Mouse (Mus musculus) midbrain, embryonic 15.5 days (tissue): Measurements from ENCODE around the gene Mtmr10. TPM values are rescaled to one million over a fixed set of nuclear protein-coding genes. Genes with fewer than 3 reads are reported as not detected.

ENCODE experiments used
- ATAC-seq: fragments of 200-750 bp; cut with Nextera tagmentation; replicated peaks from 2 replicates; pipeline ENCODE4 v1.8.0; 2017; ENCODE audit warnings: moderate TSS enrichment
- H3K27ac ChIP-seq: fragments of 300-500 bp; sonication (generic); 2 replicates; pipeline ENCODE4 v1.5.1; 2015; ENCODE audit warnings: mild to moderate bottlenecking, inconsistent platforms
- H3K27me3 ChIP-seq: fragments of 300-500 bp; sonication (generic); replicated peaks from 2 replicates; pipeline ENCODE4 v1.6.1; 2015; ENCODE audit warnings: inconsistent platforms
- H3K36me3 ChIP-seq: fragments of 300-500 bp; sonication (generic); replicated peaks from 2 replicates; pipeline ENCODE4 v1.6.1; 2015; ENCODE audit warnings: inconsistent platforms
- H3K4me1 ChIP-seq: fragments of 300-500 bp; sonication (generic); 2 replicates; pipeline ENCODE4 v1.6.1; 2015; ENCODE audit warnings: inconsistent platforms
- H3K4me2 ChIP-seq: fragments of 300-500 bp; sonication (generic); 2 replicates; pipeline ENCODE4 v1.6.1; 2015; ENCODE audit warnings: inconsistent platforms, mild to moderate bottlenecking, moderate library complexity
- H3K4me3 ChIP-seq: fragments of 300-500 bp; sonication (generic); 2 replicates; pipeline ENCODE4 v1.5.1; 2015; ENCODE audit warnings: mild to moderate bottlenecking, inconsistent platforms
- H3K9ac ChIP-seq: fragments of 300-500 bp; sonication (generic); 2 replicates; pipeline ENCODE4 v1.6.1; 2015; ENCODE audit warnings: mild to moderate bottlenecking, inconsistent platforms
- H3K9me3 ChIP-seq: fragments of 300-500 bp; sonication (generic); 2 replicates; pipeline ENCODE4 v1.6.1; 2016; ENCODE audit warnings: inconsistent platforms
- WGBS: fragments of 180-500 bp; shearing (Covaris S2); methylation state at CpG from one replicate; pipeline ENCODE4 v1.1.7; 2015; ENCODE audit warnings: mixed read lengths; 5-methylcytosine and 5-hydroxymethylcytosine counted together
- polyA plus RNA-seq: library from polyadenylated mRNA; unstranded; fragments of >200 nt; fragmentation: Nextera tagmentation; extraction: Ambion mirVana; gene quantifications from 2 replicates; pipeline ENCODE4 v1.2.1, GENCODE M21; 2015

Mtmr10 gene
- polyA plus RNA-seq, 1 experiment from 2014 or later = 9.5 TPM

DNA sequence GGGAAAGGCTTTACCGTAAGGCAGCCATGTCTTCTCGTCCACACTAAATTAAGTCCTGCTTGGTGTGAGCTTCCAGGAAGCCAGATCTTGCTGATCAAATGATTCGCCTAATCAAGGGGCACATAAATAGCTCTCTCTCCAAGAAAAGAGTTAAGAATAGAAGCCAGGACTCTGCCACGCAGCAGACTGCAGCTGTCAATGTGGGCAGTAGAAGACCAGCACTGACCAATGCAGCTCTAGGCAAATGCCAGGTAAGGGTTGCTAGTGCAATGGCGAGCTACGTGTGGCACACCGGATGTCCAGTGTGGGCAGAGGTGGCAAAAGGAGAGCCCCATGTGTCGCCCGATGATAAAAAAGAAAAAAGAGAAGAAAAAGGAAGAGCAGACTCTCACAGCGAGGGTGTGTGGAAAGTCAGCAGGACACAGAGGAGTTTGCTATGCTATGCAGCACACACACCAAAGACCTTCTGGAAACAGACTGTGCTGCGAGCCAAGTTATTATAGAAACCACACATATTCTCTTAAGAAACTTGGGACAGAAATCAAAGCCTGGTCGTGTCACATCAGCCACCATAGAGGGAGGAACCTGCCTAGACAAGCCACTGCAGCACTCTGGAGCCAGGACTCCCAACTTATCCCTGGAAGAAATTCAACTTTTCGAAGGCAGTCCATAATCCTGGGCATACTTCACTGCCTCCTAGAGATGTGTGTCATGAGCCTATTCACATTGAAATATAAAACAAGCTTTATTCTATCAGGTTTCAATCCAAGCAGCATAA, 21.8 kb upstream of the Mtmr10 start:
- H3K4me3 ChIP-seq = no peak overlapping the region
- H3K4me1 ChIP-seq = no peaks in the 10 kb centered on the region
- H3K27me3 ChIP-seq = no peaks in the 10 kb centered on the region
- no peaks in the 10 kb centered on the region for H3K36me3 ChIP-seq
- no peak overlapping the region for H3K9ac ChIP-seq
- H3K4me2 ChIP-seq = no peak overlapping the region
- 85% methylated on average over 13 of the region's 13 CpGs for WGBS
- ATAC-seq = no peak
- H3K9me3 ChIP-seq = no peaks in the 10 kb centered on the region
- H3K27ac ChIP-seq = no peak overlapping the region

DNA sequence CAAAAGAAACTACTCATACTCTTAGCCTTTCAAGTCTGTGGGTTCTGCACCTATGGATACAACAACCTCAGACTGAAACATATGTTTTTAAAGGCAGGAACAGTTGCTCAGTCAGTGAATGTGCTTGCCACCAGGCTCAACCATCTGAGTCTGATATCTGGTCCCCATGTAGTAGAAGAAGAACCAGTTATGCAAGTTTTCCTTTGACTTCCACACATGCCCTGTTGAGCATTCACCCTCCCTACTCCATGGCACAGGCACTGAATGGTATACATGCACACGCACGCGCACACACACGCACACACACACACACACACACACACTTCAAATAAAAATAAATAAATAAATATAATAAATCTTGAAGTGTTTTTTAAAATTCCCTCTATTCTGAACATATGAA, 20.9 kb upstream of the Mtmr10 start:
- Histone ChIP-seq H3K9ac (no peak overlapping the region), H3K4me1 (no peaks in the 10 kb centered on the region), H3K4me2 (no peak overlapping the region), H3K4me3 (no peak overlapping the region), H3K27me3 (no peaks in the 10 kb centered on the region), H3K9me3 (no peaks in the 10 kb centered on the region), H3K27ac (no peak overlapping the region), H3K36me3 (no peaks in the 10 kb centered on the region)
- 96% methylated on average over 4 of the region's 4 CpGs for WGBS
- ATAC-seq = no peak

DNA sequence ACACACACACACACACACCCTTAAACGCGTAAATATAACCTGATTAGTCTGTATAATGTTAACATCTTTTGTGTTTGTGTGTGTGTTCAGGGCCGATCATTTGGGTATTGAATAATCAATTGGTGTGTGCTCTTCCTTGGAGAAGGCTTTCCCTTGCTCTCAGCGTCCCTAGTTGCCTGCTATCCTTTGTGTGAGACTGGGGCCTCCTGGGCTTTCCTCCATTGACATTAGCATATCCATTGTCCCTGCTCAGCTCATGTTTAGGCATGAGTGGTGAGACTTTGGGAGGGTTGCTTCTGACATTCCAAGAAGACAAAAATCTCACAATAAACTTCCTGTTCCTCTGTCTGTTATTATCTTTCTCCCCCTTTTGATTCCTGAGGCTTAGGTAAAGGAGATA, 15.5 kb upstream of the Mtmr10 start:
- Histone ChIP-seq H3K9me3 (no peaks in the 10 kb centered on the region), H3K36me3 (no peaks in the 10 kb centered on the region), H3K27me3 (no peaks in the 10 kb centered on the region), H3K4me3 (no peak overlapping the region), H3K9ac (no peak overlapping the region), H3K4me2 (no peak overlapping the region), H3K27ac (peak overlapping the region; percentile 51), H3K4me1 (no peaks in the 10 kb centered on the region)
- WGBS = 0% methylated on average over 4 of the region's 4 CpGs
- ATAC-seq = peak; percentile 88

DNA sequence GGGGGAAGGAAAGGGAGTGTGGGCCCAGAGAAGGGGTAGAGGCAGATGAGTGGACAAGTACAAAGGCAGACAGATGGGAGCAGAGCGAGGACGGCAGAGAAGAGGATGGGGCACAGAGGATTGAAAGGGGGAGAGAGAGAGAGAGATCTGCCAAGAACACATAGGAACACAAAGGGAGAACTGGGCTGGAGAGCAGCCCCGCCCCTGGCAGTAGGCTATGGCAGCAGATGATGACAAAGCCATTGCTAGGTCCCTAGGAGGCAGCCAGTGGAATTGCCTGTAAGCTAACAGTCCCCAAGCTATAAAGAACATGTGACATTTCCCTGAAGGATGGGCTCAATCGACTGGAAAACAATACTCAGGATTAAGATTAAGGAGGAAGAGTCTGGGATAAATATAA, 11.9 kb upstream of the Mtmr10 start:
- Histone ChIP-seq H3K27ac (no peak overlapping the region), H3K27me3 (no peaks in the 10 kb centered on the region), H3K36me3 (no peaks in the 10 kb centered on the region), H3K9me3 (no peaks in the 10 kb centered on the region), H3K9ac (no peak overlapping the region), H3K4me3 (no peak overlapping the region), H3K4me1 (no peaks in the 10 kb centered on the region), H3K4me2 (no peak overlapping the region)
- no peak for ATAC-seq
- 41% methylated on average over 4 of the region's 4 CpGs for WGBS

DNA sequence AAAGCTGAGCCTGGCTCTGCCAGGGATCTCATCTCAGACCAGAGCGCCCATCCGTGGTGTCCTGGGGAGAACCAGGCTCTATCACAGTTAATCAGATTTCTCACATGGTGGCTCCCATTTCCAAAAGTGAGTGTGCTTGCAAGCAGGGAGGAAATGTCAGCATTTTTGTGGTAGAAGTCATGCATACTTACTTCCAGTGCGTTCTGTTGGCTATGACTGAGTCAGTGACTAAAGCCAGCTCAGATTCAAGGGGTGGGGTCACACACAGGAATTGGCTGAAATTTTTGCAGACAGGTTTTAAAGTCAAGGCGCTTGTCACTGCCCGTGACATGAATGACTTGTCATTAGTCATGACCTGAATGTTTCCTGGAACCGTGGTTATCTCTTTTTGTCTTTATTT, 10.5 kb upstream of the Mtmr10 start:
- Histone ChIP-seq H3K27me3 (no peaks in the 10 kb centered on the region), H3K4me3 (no peak overlapping the region), H3K9ac (no peak overlapping the region), H3K27ac (no peak overlapping the region), H3K4me1 (no peaks in the 10 kb centered on the region), H3K4me2 (no peak overlapping the region), H3K9me3 (no peaks in the 10 kb centered on the region), H3K36me3 (no peaks in the 10 kb centered on the region)
- WGBS = 54% methylated on average over 6 of the region's 6 CpGs
- ATAC-seq = no peak

DNA sequence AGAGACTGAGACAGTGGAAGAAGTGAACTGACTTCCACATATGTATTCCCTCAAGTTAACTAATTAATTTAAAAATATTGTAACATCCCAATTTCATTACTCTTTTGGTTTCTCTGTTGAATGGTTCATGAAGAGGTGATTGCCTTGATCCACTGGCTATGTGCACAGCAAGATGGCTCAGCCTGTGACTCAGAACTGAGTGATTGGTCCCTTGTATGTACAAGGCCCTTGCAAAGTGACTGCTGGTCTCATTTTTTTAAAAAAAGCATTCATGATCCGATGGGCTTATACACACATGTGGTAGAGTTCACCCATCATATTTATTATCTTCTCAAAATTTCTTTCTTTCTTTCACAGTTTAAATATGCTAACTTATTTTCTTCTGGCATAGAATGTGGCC, 8.9 kb upstream of the Mtmr10 start:
- ATAC-seq = no peak
- Histone ChIP-seq H3K4me1 (no peaks in the 10 kb centered on the region), H3K9ac (no peak overlapping the region), H3K36me3 (no peaks in the 10 kb centered on the region), H3K27me3 (no peaks in the 10 kb centered on the region), H3K4me3 (no peak overlapping the region), H3K4me2 (no peak overlapping the region), H3K27ac (no peak overlapping the region), H3K9me3 (no peaks in the 10 kb centered on the region)
- WGBS = 93% methylated on average over 1 of the region's 1 CpGs

DNA sequence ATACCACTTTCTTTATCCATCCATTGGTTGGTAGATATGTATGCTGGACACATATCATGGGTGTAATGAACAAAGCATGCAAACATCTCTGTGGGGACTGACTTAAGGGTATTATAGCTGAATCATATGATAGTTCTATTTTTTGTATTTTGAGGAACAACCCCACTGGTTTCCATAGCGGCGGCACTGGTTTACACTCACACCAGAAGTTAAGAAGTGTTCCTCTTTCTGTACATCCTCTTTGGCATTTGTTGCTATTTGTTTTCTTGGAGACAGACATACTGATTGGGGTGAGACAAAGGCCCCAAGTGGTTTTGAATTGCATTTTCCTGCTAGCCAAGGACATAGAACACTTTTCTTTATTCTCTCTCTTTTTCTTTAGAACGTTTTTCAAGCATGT, 7.9 kb upstream of the Mtmr10 start:
- no peaks in the 10 kb centered on the region for H3K4me1 ChIP-seq
- no peak overlapping the region for H3K4me3 ChIP-seq
- H3K9me3 ChIP-seq = no peaks in the 10 kb centered on the region
- H3K4me2 ChIP-seq = no peak overlapping the region
- no peak overlapping the region for H3K27ac ChIP-seq
- H3K27me3 ChIP-seq = no peaks in the 10 kb centered on the region
- H3K9ac ChIP-seq = no peak overlapping the region
- ATAC-seq = no peak
- WGBS = 87% methylated on average over 3 of the region's 3 CpGs
- H3K36me3 ChIP-seq = no peaks in the 10 kb centered on the region

DNA sequence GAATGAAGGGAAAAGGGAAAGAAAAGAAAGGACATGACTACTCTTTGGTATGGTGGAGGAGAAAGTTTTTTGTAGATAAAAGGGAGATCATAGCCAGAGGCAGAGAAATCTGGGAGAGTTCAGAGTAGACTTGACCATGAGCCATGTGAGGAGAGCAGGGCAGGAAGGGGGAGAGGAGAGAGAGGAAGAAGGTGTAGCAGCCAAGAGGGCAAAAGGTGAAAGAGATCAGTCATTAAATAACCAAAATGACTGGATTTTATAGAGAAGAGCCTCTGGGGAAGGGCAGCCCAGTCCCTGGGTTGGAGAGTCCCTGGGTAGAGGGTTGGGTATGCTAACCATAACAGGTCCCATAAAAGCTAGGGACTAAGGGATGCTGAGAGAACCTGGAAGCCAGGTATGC, 887 bp upstream of the Mtmr10 start:
- peak; percentile 31 for ATAC-seq
- H3K27ac ChIP-seq = no peak overlapping the region
- H3K4me3 ChIP-seq = peak overlapping the region; percentile 72
- H3K9ac ChIP-seq = no peak overlapping the region
- no peaks in the 10 kb centered on the region for H3K9me3 ChIP-seq
- H3K4me1 ChIP-seq = peaks cover 11% of the 10 kb centered on the region
- no peaks in the 10 kb centered on the region for H3K27me3 ChIP-seq
- peak overlapping the region; percentile 50 for H3K4me2 ChIP-seq
- no peaks in the 10 kb centered on the region for H3K36me3 ChIP-seq

DNA sequence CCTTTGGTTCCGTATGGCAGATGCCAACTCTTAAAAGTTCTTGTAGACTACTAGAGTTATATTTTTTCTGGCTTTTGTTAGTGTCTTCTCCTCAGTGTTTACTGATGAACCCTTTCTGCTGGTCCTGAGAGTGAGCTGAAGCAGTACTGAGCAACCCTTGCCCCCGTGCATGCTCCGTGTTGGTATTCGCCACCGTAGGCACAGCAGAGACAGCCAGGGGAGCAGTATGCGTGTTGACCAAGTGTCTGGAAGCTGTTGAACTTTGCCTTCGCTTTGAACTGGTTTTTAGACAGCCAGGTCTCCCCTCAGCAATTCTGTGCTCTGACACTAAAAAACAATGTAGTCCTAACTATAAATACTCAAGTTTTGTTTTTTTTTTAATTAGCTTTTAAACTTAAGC, 2.0 kb downstream of the Mtmr10 start:
- no peak overlapping the region for H3K4me2 ChIP-seq
- peaks cover 11% of the 10 kb centered on the region for H3K4me1 ChIP-seq
- H3K9me3 ChIP-seq = no peaks in the 10 kb centered on the region
- no peak overlapping the region for H3K9ac ChIP-seq
- no peak overlapping the region for H3K4me3 ChIP-seq
- no peak overlapping the region for H3K27ac ChIP-seq
- 95% methylated on average over 7 of the region's 7 CpGs for WGBS
- no peaks in the 10 kb centered on the region for H3K27me3 ChIP-seq
- no peaks in the 10 kb centered on the region for H3K36me3 ChIP-seq
- ATAC-seq = no peak

DNA sequence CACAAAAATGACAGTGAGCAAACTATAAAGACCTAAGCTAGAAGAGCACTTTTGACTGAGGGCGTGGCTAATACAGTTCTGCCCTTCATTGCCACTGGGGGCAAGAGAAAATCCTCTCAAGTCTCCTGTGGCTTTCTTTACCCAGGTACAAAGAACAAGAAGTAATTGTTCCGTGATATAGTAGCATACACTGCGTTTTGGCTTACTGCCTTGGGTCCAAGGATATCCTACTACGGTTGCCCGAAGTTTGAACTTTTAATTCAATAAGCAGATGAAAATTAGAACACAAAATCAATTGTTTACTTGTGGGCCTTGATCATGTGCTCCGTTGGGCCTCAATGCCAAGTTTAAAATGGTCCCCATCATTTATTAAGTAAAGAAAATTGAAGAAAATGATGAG, 3.0 kb downstream of the Mtmr10 start:
- peaks cover 11% of the 10 kb centered on the region for H3K4me1 ChIP-seq
- ATAC-seq = no peak
- H3K36me3 ChIP-seq = no peaks in the 10 kb centered on the region

DNA sequence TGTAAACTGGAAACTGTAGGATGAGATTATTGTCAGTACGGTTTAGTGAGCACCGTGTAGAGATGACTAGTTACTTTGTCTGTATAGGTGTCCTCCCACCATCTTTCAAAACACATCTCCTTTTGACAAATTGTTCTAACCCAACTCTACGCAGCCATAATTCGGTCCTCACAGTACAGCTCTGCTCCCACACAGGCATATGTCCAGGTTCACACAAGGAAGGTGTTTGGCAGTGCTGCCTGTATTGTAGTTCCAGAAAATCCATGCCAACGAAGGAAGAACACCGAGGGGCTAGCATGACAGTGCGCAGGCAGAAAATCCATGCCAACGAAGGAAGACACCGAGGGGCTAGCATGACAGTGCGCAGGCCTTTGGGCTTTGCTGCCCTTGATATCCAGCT, 4.3 kb downstream of the Mtmr10 start:
- Histone ChIP-seq H3K4me1 (peaks cover 8% of the 10 kb centered on the region), H3K27ac (no peak overlapping the region), H3K9ac (no peak overlapping the region), H3K4me3 (no peak overlapping the region), H3K36me3 (no peaks in the 10 kb centered on the region), H3K9me3 (no peaks in the 10 kb centered on the region), H3K4me2 (no peak overlapping the region), H3K27me3 (no peaks in the 10 kb centered on the region)
- WGBS = 94% methylated on average over 10 of the region's 10 CpGs
- ATAC-seq = no peak

More for the DNA sequence above, 3.0 kb downstream of the Mtmr10 start:
- no peak overlapping the region for H3K9ac ChIP-seq
- no peaks in the 10 kb centered on the region for H3K9me3 ChIP-seq
- no peak overlapping the region for H3K4me3 ChIP-seq
- no peaks in the 10 kb centered on the region for H3K27me3 ChIP-seq
- no peak overlapping the region for H3K4me2 ChIP-seq
- no peak overlapping the region for H3K27ac ChIP-seq
- 93% methylated on average over 6 of the region's 6 CpGs for WGBS

DNA sequence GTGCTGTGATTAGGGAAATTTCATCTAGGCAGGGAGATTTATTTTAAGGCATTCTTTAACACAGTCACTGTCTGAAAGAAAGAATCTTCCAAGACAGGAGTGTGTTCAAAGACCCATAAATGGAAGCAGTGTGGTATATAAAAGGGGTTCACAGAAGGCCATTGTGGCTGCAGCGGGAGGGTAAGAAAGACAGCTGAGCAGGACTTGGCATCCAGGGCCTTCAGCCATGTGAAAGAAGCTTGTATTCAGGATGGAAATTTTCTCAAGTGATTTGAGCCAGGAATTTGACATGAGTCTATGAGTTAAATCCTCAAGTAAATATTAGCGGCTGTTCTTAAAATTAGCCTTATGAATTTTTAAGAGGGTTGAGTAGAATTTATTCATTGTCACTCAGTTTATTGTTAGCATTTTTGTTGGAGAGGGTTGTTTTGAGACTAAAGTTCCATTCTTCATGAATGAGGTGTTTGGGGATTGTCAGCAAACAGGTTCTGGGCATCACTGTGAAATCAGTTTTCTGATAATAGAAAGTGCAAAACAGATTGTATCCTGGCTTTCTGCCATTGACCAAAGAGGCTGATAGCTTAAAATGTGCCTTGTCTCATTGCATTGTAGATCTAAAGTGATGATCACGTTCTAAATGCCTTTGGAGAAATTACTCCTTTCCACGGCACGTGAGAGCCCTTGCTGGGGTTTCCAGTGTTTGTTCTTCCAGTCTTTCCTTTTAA, 9.0 kb downstream of the Mtmr10 start:
- no peak overlapping the region for H3K9ac ChIP-seq
- no peak for ATAC-seq
- H3K27me3 ChIP-seq = no peaks in the 10 kb centered on the region
- H3K4me1 ChIP-seq = no peaks in the 10 kb centered on the region; the same call in 1 of the 2 replicates
- H3K36me3 ChIP-seq = peaks cover 2% of the 10 kb centered on the region; the same call in 1 of the 2 replicates
- no peak overlapping the region for H3K4me2 ChIP-seq
- H3K4me3 ChIP-seq = no peak overlapping the region
- WGBS = 36% methylated on average over 5 of the region's 5 CpGs
- no peak overlapping the region for H3K27ac ChIP-seq
- H3K9me3 ChIP-seq = no peaks in the 10 kb centered on the region

DNA sequence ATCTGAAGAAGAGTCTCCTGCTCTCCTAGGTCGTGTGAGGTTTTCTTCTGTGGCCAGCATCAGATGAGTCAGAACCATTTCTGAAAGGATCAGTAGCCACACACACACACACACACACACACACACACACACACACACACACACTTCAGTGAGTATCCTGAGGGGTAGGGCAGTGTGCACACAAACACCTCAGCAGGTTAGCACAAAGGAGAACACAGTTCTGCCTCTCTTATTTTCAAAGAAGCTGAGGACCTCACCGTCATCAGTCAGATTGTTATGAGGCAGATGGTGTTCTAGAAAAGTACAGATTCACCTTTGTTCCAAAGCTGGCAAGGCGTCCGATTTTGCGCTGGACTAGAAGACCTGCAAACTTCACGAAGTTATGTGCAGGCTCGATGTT, 22.8 kb downstream of the Mtmr10 start:
- WGBS = 92% methylated on average over 7 of the region's 7 CpGs
- Histone ChIP-seq H3K9me3 (no peaks in the 10 kb centered on the region), H3K27ac (no peak overlapping the region), H3K4me1 (no peaks in the 10 kb centered on the region), H3K27me3 (no peaks in the 10 kb centered on the region), H3K9ac (no peak overlapping the region), H3K36me3 (no peaks in the 10 kb centered on the region; the same call in 1 of the 2 replicates), H3K4me3 (no peak overlapping the region), H3K4me2 (no peak overlapping the region)
- no peak for ATAC-seq
